Mouse (Mus musculus) E14TG2a.4 (cell line): Measurements from ENCODE around the gene Snx32.

Experiments
- CTCF ChIP-seq: conservative IDR thresholded peaks from 2 replicates; pipeline ENCODE4 v1.5.1; 2014; ENCODE audit warnings: low read length
- NANOG ChIP-seq: IDR thresholded peaks from 2 replicates; pipeline ENCODE4 v1.6.1; 2014; ENCODE audit warnings: borderline replicate concordance, low read length, mixed read lengths

DNA sequence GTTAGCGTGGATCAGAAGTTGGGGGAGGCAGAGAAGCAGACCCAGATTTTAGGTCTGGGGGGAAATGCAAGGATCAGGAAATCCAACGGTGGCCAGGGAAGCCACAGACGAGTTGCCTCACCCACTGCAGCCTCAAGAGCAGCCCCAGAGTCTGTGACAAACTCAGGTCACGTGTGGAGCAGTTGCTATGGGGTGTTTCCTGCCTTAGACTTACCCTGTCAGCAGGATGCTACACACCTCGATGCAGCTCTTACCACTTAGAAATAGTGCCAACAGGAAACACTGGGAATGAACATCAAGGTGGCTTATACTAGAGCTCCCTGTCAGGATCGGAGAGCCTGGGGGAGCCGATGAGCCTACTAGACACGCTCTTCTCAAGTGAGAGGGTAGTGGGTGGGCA is 22.2 kb upstream of the Snx32 start:
- no peak for TF ChIP-seq CTCF
- TF ChIP-seq NANOG, result no peak
